Mouse (Mus musculus) stomach, embryonic 16.5 days (tissue): Measurements from ENCODE around the gene Zfp987. TPM values are rescaled to one million over a fixed set of nuclear protein-coding genes. Genes with fewer than 3 reads are reported as not detected.
"Not testable (repeated sequence)": the region's sequence is repeated elsewhere in the genome, so short reads cannot be mapped to it uniquely, and the experiment has no call there.

ENCODE experiments used
- ATAC-seq: fragments of 200-750 bp; cut with Nextera tagmentation; 2 replicates; pipeline ENCODE4 v1.8.0; 2017; ENCODE audit warnings: moderate number of reproducible peaks, moderate TSS enrichment; ENCODE audit not compliant: insufficient read depth, low FRiP score
- H3K27ac ChIP-seq: fragments of 300-500 bp; sonication (generic); 2 replicates; pipeline ENCODE4 v1.5.1; 2014; ENCODE audit warnings: low read length
- H3K27me3 ChIP-seq: fragments of 300-500 bp; sonication (generic); 2 replicates; pipeline ENCODE4 v1.6.1; 2014; ENCODE audit warnings: low read length, control low read depth, mixed read lengths; ENCODE audit not compliant: control insufficient read depth, insufficient read depth
- H3K36me3 ChIP-seq: fragments of 300-500 bp; sonication (generic); 2 replicates; pipeline ENCODE4 v1.6.1; 2014; ENCODE audit warnings: low read length; ENCODE audit not compliant: control insufficient read depth, insufficient read depth
- H3K4me1 ChIP-seq: fragments of 300-500 bp; sonication (generic); 2 replicates; pipeline ENCODE4 v1.6.1; 2014; ENCODE audit warnings: low read length, control low read depth, mixed read lengths; ENCODE audit not compliant: control insufficient read depth, insufficient read depth
- H3K4me2 ChIP-seq: fragments of 300-500 bp; sonication (generic); 2 replicates; pipeline ENCODE4 v1.6.1; 2014; ENCODE audit warnings: low read depth, low read length, mixed read lengths
- H3K4me3 ChIP-seq: fragments of 300-500 bp; sonication (generic); replicated peaks from 2 replicates; pipeline ENCODE4 v1.5.1; 2014; ENCODE audit warnings: mild to moderate bottlenecking, low read length
- H3K9ac ChIP-seq: fragments of 300-500 bp; sonication (generic); 2 replicates; pipeline ENCODE4 v1.6.1; 2014; ENCODE audit warnings: low read length
- H3K9me3 ChIP-seq: fragments of 300-500 bp; sonication (generic); replicated peaks from 2 replicates; pipeline ENCODE4 v1.6.1; 2016; ENCODE audit warnings: low read length, control low read depth; ENCODE audit not compliant: control insufficient read depth
- WGBS: fragments of 180-500 bp; shearing (Covaris S2); extraction: QIAGEN DNeasy Blood & Tissue Kit; methylation state at CpG from one replicate; pipeline ENCODE4 v1.1.7; 2014; 5-methylcytosine and 5-hydroxymethylcytosine counted together
- polyA plus RNA-seq: library from polyadenylated mRNA; unstranded; fragments of >200 nt; fragmentation: Nextera tagmentation; extraction: Ambion mirVana; gene quantifications from 2 replicates; pipeline ENCODE4 v1.2.1, GENCODE M21; 2015

The Zfp987 gene
- 0.22 and 0.26 TPM in 2 replicates for polyA plus RNA-seq

DNA sequence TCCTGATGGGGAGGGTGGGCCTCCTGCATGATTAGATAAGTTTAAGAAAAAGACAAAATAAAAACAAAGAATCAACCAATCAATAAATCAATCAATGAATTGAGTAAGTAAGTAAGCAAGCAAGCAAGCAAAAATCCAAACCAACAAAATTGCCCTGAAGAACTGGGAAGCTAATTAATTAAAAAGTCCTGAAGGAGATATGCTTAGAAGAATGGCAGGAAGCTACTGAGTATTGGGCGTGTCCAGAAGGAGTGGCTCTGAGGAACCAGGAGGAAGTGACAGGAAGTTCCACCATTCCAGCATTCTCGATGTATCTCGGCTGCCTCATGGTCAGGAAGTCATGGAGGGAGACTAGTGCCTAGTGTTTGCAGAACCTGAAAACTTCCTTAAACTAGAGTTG lies at the start of gene Zfp987:
Gene Zfp987 (plus strand): TSS at position 301 of the 400 bp plus-strand sequence.
- H3K36me3 ChIP-seq, ATAC-seq, H3K9ac ChIP-seq, H3K4me2 ChIP-seq, H3K27me3 ChIP-seq, H3K27ac ChIP-seq, H3K4me1 ChIP-seq, H3K9me3 ChIP-seq, H3K4me3 ChIP-seq: not testable (repeated sequence)
- WGBS: 75% methylated on average over 1 of the region's 3 CpGs

DNA sequence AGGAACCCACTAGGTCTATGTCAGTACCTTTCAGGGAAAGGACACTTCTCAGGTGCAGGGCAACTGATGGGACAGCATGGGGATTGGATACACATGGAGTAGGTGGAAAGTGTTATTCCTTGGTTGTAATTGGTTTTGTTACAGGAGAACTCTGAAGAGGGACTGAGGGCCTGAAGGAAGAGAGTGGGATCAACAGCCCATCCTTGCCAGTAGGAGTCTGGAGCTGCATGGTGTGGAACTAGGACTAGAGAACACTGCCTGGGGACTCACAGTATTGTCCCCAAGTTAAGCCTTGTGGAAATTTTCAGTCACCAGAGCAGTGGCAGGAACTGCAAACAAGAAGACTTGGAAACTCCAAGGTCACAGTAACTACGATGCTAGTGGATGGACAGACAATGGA lies 44.6 kb upstream of the Zfp987 start:
- H3K9ac ChIP-seq, H3K36me3 ChIP-seq, H3K27me3 ChIP-seq, H3K4me2 ChIP-seq, H3K4me3 ChIP-seq, H3K4me1 ChIP-seq, H3K27ac ChIP-seq, ATAC-seq, H3K9me3 ChIP-seq: not testable (repeated sequence)
- 76% methylated on average over 1 of the region's 1 CpGs for WGBS

DNA sequence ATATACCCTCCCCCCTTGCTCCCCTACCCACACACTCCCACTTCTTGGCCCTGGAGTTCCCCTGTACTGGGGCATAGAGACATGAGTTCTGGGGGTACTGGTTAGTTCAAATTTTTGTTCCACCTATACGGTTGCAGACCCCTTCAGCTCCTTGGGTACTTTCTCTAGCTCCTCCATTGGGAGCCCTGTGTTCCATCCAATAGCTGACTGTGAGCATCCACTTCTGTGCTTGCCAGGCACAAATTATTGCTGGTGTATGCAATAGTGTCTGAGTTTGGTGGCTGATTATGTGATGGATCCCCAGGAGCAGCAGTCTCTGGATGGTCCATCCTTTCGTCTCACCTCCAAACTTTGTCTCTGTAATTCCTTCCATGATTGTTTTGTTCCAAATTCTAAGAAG lies 43.7 kb upstream of the Zfp987 start:
- not testable (repeated sequence) for H3K4me1 ChIP-seq, ATAC-seq, H3K27ac ChIP-seq, H3K9ac ChIP-seq, H3K4me3 ChIP-seq, H3K4me2 ChIP-seq, H3K9me3 ChIP-seq, H3K36me3 ChIP-seq, H3K27me3 ChIP-seq
- WGBS: 81% methylated on average over 2 of the region's 2 CpGs

DNA sequence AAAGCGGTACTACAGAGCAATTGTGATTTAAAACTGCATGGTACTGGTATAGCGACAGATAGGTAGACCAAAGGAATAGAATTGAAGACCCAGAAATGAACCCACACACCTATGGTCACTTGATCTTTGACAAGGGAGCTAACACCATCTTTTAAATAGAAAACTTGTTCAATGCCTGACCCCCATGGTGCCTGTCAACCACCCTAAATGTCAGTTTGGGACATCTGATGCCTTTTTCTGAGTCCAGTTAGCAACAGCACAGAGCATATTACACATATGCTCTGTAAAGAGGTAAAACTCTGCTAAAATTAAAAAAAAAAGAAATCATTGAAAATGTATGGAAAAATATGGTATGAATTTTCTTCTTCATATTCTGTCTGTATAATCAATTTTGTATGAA lies 41.8 kb upstream of the Zfp987 start:
- Histone ChIP-seq H3K9me3 (peaks cover 2% of the 10 kb centered on the region), H3K36me3 (no peaks in the 10 kb centered on the region), H3K4me1 (no peaks in the 10 kb centered on the region), H3K27ac (no peak overlapping the region), H3K9ac (no peak overlapping the region), H3K4me2 (no peak overlapping the region), H3K4me3 (no peak overlapping the region), H3K27me3 (no peaks in the 10 kb centered on the region)
- 68% methylated on average over 2 of the region's 2 CpGs for WGBS
- no peak for ATAC-seq

DNA sequence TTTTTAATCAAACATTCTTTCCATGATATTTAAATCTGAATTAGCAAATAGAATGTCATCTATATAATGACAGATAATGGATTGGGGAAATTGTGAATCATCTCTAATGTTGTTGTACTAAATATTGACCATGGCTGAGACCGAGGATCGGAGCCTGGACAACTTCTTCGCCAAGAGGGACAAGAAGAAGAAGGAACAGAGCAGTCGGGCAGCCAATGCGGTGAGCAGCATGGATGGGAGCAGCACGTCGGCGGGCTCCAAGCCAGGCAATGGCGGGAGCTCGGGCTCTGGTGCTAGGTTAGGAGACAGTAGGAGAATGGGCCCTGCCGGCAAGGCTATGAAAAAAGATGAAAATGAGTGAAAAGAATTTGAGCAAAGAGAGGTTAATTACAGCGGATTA lies 38.5 kb upstream of the Zfp987 start:
- H3K27me3 ChIP-seq, H3K27ac ChIP-seq, H3K9me3 ChIP-seq, ATAC-seq, H3K4me3 ChIP-seq, H3K4me1 ChIP-seq, H3K9ac ChIP-seq, H3K4me2 ChIP-seq, H3K36me3 ChIP-seq: not testable (repeated sequence)
- 88% methylated on average over 12 of the region's 12 CpGs for WGBS

DNA sequence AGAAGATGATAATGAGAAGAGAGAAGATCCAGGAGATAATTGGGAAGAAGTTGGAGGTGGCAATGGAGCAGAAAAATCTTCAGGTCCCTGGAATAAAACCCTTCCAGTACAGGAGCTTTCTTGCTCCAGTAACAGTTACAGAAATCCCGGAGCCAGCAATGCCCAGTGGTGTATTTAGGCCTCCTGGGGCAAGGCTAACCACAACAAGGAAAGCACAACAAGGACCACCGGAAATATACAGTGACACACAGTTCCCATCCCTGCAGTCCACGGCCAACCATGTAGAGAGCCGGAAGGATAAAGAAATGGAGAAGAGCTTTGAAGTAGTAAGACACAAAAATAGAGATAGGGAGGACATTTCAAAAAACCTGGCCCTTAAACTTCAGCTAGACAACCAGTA lies 38.0 kb upstream of the Zfp987 start:
- not testable (repeated sequence) for H3K27ac ChIP-seq, H3K9ac ChIP-seq, H3K9me3 ChIP-seq, H3K27me3 ChIP-seq, H3K36me3 ChIP-seq, H3K4me1 ChIP-seq, ATAC-seq, H3K4me2 ChIP-seq, H3K4me3 ChIP-seq
- WGBS: 82% methylated on average over 4 of the region's 4 CpGs

DNA sequence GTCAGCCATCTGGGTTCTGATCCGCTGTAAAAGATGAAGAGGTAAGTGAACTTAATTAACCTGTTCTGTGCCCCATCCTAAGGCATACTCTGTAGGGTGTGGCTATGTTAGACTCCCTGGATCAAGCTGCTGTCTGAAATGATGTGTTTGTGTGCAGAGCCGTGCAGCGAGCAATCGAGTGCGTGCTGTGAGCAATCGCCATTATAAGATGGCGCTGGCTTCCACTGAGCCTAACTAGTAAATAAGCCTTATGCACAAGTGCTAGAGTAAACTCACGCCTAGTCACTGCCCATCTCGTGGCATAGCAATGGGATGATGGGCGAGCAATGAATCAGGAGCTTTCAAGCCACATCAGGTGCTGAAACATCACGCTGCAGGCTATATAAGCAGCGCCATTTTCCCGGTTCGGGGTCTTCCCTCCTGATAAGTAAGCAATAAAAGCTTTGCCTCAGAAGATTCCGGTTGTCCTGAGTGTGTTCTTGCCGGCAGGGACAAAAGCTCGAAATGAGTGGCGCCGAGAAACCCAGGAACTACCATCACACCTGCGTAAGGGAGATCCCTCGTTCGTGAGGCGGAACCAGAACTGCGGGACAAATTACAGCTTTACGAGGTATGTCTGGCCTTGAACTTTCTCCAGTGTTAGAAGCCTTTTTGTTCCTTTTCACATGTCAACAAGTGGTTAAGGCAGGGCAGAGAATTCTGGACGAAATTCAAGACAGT lies 37.0 kb upstream of the Zfp987 start:
- not testable (repeated sequence) for H3K9ac ChIP-seq, H3K4me2 ChIP-seq, H3K27ac ChIP-seq, ATAC-seq, H3K9me3 ChIP-seq, H3K4me3 ChIP-seq, H3K27me3 ChIP-seq, H3K36me3 ChIP-seq, H3K4me1 ChIP-seq
- 90% methylated on average over 25 of the region's 26 CpGs for WGBS

DNA sequence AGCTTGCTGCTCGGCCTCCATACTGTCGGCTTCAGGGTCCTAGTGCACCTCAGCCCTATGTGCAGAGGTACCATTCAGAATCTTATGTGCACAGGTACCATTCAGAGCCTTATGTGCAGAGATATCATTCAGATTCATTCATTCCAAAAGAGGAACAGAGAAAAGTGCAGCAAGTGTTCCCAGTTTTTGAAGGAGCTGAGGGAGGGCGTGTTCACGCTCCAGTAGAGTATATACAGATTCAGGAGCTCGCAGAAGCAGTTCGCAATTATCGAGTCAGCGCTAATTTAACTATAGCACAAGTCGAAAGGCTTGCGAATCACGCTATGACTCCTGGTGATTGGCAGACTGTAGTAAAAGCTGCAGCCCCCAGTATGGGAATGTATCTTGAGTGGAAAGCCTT lies 36.0 kb upstream of the Zfp987 start:
- not testable (repeated sequence) for H3K4me3 ChIP-seq, H3K9ac ChIP-seq, H3K27ac ChIP-seq, H3K4me2 ChIP-seq, H3K36me3 ChIP-seq, H3K9me3 ChIP-seq, H3K27me3 ChIP-seq, H3K4me1 ChIP-seq, ATAC-seq
- WGBS: 90% methylated on average over 10 of the region's 11 CpGs

DNA sequence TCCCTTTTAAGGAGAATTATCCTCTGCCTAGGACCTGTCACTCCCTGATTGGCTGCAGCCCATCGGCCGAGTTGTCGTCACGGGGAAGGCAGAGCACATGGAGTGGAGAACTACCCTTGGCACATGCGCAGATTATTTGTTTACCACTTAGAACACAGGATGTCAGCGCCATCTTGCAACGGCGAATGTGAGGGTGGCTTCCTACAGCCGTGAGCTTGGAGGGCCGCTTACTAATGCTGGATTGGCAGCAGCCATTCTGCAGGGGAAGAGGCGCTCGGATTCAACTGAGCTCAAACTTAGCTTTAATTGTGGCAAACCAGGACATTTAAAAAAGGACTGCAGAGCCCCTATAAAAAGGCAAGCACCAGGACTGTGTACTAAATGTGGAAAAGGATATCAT lies 35.1 kb upstream of the Zfp987 start:
- H3K36me3 ChIP-seq, H3K27me3 ChIP-seq, H3K4me2 ChIP-seq, H3K27ac ChIP-seq, H3K9me3 ChIP-seq, H3K4me3 ChIP-seq, H3K9ac ChIP-seq, H3K4me1 ChIP-seq, ATAC-seq: not testable (repeated sequence)
- WGBS: 90% methylated on average over 12 of the region's 12 CpGs
